Mouse (Mus musculus) MEL (cell line): ENCODE measurements around the gene Eif2ak4. TPM values are rescaled to one million over a fixed set of nuclear protein-coding genes. Genes with fewer than 3 reads are reported as not detected.

ENCODE experiments used
- DNase-seq: peaks from one replicate; pipeline ENCODE4 v3.0.0; 2011; ENCODE audit warnings: low read depth, low spot score
- H3K27ac ChIP-seq: 2 replicates; pipeline ENCODE4 v1.5.1; 2012; ENCODE audit warnings: low read depth, mild to moderate bottlenecking, control low read depth, low read length, moderate library complexity; ENCODE audit not compliant: control insufficient read depth
- H3K27me3 ChIP-seq, 2 experiments: fragments of 150-350 bp in 1 of 2; sonication (generic) in 1 of 2; 2 replicates each; pipeline ENCODE4 v1.6.1; 2012; ENCODE audit warnings: low read length in 2 of 2, mild to moderate bottlenecking in 2 of 2, improper control_type of control experiment in 1 of 2, moderate library complexity in 1 of 2; ENCODE audit not compliant: insufficient read depth in 2 of 2, control insufficient read depth in 1 of 2
- H3K36me3 ChIP-seq, 2 experiments: 2 replicates each; pipeline ENCODE4 v1.6.1; 2012 to 2014; ENCODE audit warnings: low read length in 2 of 2, improper control_type of control experiment in 1 of 2, inconsistent platforms in 1 of 2, mild to moderate bottlenecking in 1 of 2; ENCODE audit not compliant: insufficient read depth in 2 of 2, control insufficient read depth in 1 of 2
- H3K4me1 ChIP-seq, 2 experiments: fragments of 150-350 bp in 1 of 2; sonication (generic) in 1 of 2; 2 replicates each; pipeline ENCODE4 v1.6.1; 2012; ENCODE audit warnings: low read length in 2 of 2, improper control_type of control experiment in 1 of 2, mild to moderate bottlenecking in 1 of 2; ENCODE audit not compliant: insufficient read depth in 2 of 2, control insufficient read depth in 1 of 2
- H3K4me3 ChIP-seq, 2 experiments: fragments of 150-350 bp in 1 of 2; sonication (generic) in 1 of 2; 2 replicates each; pipeline ENCODE4 v1.5.1; 2012; ENCODE audit warnings: low read depth in 2 of 2, low read length in 2 of 2, mild to moderate bottlenecking in 2 of 2, moderate library complexity in 2 of 2, control low read depth in 1 of 2, improper control_type of control experiment in 1 of 2; ENCODE audit not compliant: control insufficient read depth in 1 of 2, insufficient read depth in 1 of 2
- H3K79me2 ChIP-seq: 2 replicates; pipeline ENCODE4 v1.6.1; 2012; ENCODE audit warnings: mild to moderate bottlenecking, low read length, moderate library complexity; ENCODE audit not compliant: control insufficient read depth, poor library complexity, insufficient read depth
- H3K9ac ChIP-seq: 2 replicates; pipeline ENCODE4 v1.6.1; 2012; ENCODE audit warnings: low read depth, mild to moderate bottlenecking, control low read depth, low read length, moderate library complexity; ENCODE audit not compliant: control insufficient read depth, poor library complexity, severe bottlenecking
- H3K9me3 ChIP-seq: fragments of 150-350 bp; sonication (generic); replicated peaks from 2 replicates; pipeline ENCODE4 v1.6.1; 2012; ENCODE audit warnings: mild to moderate bottlenecking, low read length, improper control_type of control experiment, moderate library complexity; ENCODE audit not compliant: insufficient read depth
- BHLHE40 ChIP-seq: IDR thresholded peaks from 2 replicates; pipeline ENCODE4 v1.6.1; 2012; ENCODE audit warnings: low read depth, mild to moderate bottlenecking, inconsistent platforms, low read length, improper control_type of control experiment, borderline replicate concordance
- CHD2 ChIP-seq: IDR thresholded peaks from 2 replicates; pipeline ENCODE4 v1.6.1; 2011; ENCODE audit warnings: low read length, improper control_type of control experiment
- E2F4 ChIP-seq: IDR thresholded peaks from 2 replicates; pipeline ENCODE4 v1.6.1; 2011; ENCODE audit warnings: low read depth, low read length, improper control_type of control experiment, borderline replicate concordance
- ELF1 ChIP-seq: IDR thresholded peaks from 2 replicates; pipeline ENCODE4 v1.6.1; 2014; ENCODE audit warnings: low read depth, mild to moderate bottlenecking, inconsistent platforms, low read length, improper control_type of control experiment, moderate library complexity
- GABPA ChIP-seq: IDR thresholded peaks from 2 replicates; pipeline ENCODE4 v1.6.1; 2012; ENCODE audit warnings: low read depth, mild to moderate bottlenecking, inconsistent platforms, low read length, improper control_type of control experiment, moderate library complexity
- JUND ChIP-seq: IDR thresholded peaks from 2 replicates; pipeline ENCODE4 v1.6.1; 2011; ENCODE audit warnings: low read depth, mild to moderate bottlenecking, improper control_type of control experiment, low read length
- KAT2A ChIP-seq: conservative IDR thresholded peaks from 2 replicates; pipeline ENCODE4 v1.6.1; 2012; ENCODE audit warnings: low read depth, low read length, improper control_type of control experiment, inconsistent platforms
- MAX ChIP-seq: IDR thresholded peaks from 2 replicates; pipeline ENCODE4 v1.6.1; 2011; ENCODE audit warnings: low read length, improper control_type of control experiment
- MAZ ChIP-seq: IDR thresholded peaks from 2 replicates; pipeline ENCODE4 v1.6.1; 2012; ENCODE audit warnings: low read depth, mild to moderate bottlenecking, inconsistent platforms, low read length, improper control_type of control experiment
- MEF2A ChIP-seq: IDR thresholded peaks from 2 replicates; pipeline ENCODE4 v1.6.1; 2014; ENCODE audit warnings: low read depth, mild to moderate bottlenecking, inconsistent platforms, low read length, improper control_type of control experiment; ENCODE audit not compliant: poor library complexity, insufficient replicate concordance, severe bottlenecking; ENCODE audit errors: extremely low read depth
- MXI1 ChIP-seq: IDR thresholded peaks from 2 replicates; pipeline ENCODE4 v1.6.1; 2011; ENCODE audit warnings: mild to moderate bottlenecking, low read depth, low read length, improper control_type of control experiment
- MYC ChIP-seq: IDR thresholded peaks from 2 replicates; pipeline ENCODE4 v1.6.1; 2011; ENCODE audit warnings: low read depth, mild to moderate bottlenecking, low read length, improper control_type of control experiment, moderate library complexity
- NELFE ChIP-seq: IDR thresholded peaks from 2 replicates; pipeline ENCODE4 v1.6.1; 2011; ENCODE audit warnings: low read depth, low read length, improper control_type of control experiment
- NRF1 ChIP-seq: IDR thresholded peaks from 2 replicates; pipeline ENCODE4 v1.6.1; 2014; ENCODE audit warnings: low read depth, mild to moderate bottlenecking, inconsistent platforms, low read length, improper control_type of control experiment, moderate library complexity; ENCODE audit not compliant: poor library complexity, insufficient read depth, severe bottlenecking
- POLR2A ChIP-seq, 2 experiments: IDR thresholded peaks; 2 replicates each; pipeline ENCODE4 v1.6.1; 2011 to 2012; ENCODE audit warnings: low read length in 2 of 2, mild to moderate bottlenecking in 2 of 2, control low read depth in 1 of 2, improper control_type of control experiment in 1 of 2, low read depth in 1 of 2, moderate library complexity in 1 of 2; ENCODE audit not compliant: control insufficient read depth in 1 of 2, insufficient read depth in 1 of 2, poor library complexity in 1 of 2
- RAD21 ChIP-seq: IDR thresholded peaks from 2 replicates; pipeline ENCODE4 v1.6.1; 2011; ENCODE audit warnings: mild to moderate bottlenecking, low read depth, low read length, improper control_type of control experiment
- SIN3A ChIP-seq: IDR thresholded peaks from 2 replicates; pipeline ENCODE4 v1.6.1; 2012; ENCODE audit warnings: low read length, improper control_type of control experiment, inconsistent platforms
- SMC3 ChIP-seq: IDR thresholded peaks from 2 replicates; pipeline ENCODE4 v1.6.1; 2011; ENCODE audit warnings: low read depth, low read length, improper control_type of control experiment
- TBP ChIP-seq: IDR thresholded peaks from 2 replicates; pipeline ENCODE4 v1.8.0; 2011; ENCODE audit warnings: low read depth, low read length, improper control_type of control experiment
- ZKSCAN1 ChIP-seq: IDR thresholded peaks from 2 replicates; pipeline ENCODE4 v1.6.1; 2012; ENCODE audit warnings: low read depth, mild to moderate bottlenecking, inconsistent platforms, low read length, improper control_type of control experiment, moderate library complexity
- ZMIZ1 ChIP-seq: IDR thresholded peaks from 2 replicates; pipeline ENCODE4 v1.6.1; 2012; ENCODE audit warnings: low read depth, mild to moderate bottlenecking, inconsistent platforms, low read length, improper control_type of control experiment, moderate library complexity
- ZNF384 ChIP-seq: IDR thresholded peaks from 2 replicates; pipeline ENCODE4 v1.6.1; 2012; ENCODE audit warnings: low read depth, mild to moderate bottlenecking, inconsistent platforms, low read length, improper control_type of control experiment
- polyA plus RNA-seq, 2 experiments: library from polyadenylated mRNA; stranded (reverse) in 1 of 2; unstranded in 1 of 2; fragments of >175 nt in 1 of 2; fragments of >200 nt in 1 of 2; gene quantifications; 2 replicates each; pipeline versions ENCODE4 v1.2.1 to v1.2.4; 2012; ENCODE audit warnings: low replicate concordance in 2 of 2, low read depth in 1 of 2; ENCODE audit not compliant: insufficient read length in 2 of 2, insufficient read depth in 1 of 2, missing spikeins in 1 of 2
- total RNA-seq: library from RNA; depleted of rRNA; stranded (reverse); fragments of 300-350 nt; gene quantifications from 2 replicates; pipeline ENCODE4 v1.2.3, GENCODE M21; 2012

The Eif2ak4 gene
- total and polyA plus RNA-seq, 3 experiments = 13.2 to 15.5 TPM; not detected in 1

DNA sequence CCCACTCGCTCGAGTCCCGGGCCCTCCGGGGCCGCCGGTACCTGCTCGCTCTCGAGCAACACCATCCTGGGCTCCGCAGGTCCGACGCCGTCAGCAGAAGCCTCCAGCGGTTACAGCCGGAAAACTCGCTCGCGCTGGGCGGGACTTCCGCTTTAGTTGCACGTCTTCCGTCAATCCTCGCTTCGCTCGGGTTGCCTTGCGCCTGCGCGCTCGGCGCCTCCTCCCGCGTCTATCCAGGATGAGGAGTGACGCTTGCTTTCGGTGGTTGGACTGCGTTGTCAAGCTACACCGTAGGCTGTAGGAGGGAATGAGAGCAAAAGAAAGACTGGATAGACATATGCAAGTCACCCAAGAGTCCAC lies 91.1 kb downstream of the Eif2ak4 start, which contains the start of gene Srp14 (continued):
- no peak for TF ChIP-seq RAD21
- no peak for TF ChIP-seq E2F4
- TF ChIP-seq CHD2 = no peak
- peak; percentile 81 for TF ChIP-seq NRF1
- peak; percentile 29; the same call in 1 of the 2 replicates for TF ChIP-seq TBP
- no peak for TF ChIP-seq ZKSCAN1
- peak; percentile 80 for TF ChIP-seq ELF1
- peak; percentile 84 to 91 for TF ChIP-seq POLR2A (IDR thresholded peaks at IDR 0.05; ENCODE audit: control insufficient read depth in 1 of 2, insufficient read depth in 1 of 2, low read depth in 1 of 2, low read length in 2 of 2, poor library complexity in 1 of 2)
- peak; percentile 88 for TF ChIP-seq ZMIZ1
- TF ChIP-seq MXI1 = peak; percentile 76

- no peak overlapping the region for H3K9ac ChIP-seq
- no peak overlapping the region for H3K27ac ChIP-seq
- no peak for TF ChIP-seq JUND
- no peak for TF ChIP-seq KAT2A
- no peak for TF ChIP-seq SIN3A
- TF ChIP-seq RAD21 = no peak
- TF ChIP-seq MYC = no peak
- TF ChIP-seq E2F4 = no peak
- TF ChIP-seq POLR2A (IDR thresholded peaks at IDR 0.05; ENCODE audit: control insufficient read depth in 1 of 2, insufficient read depth in 1 of 2, low read depth in 1 of 2, low read length in 2 of 2, poor library complexity in 1 of 2) = no peak
- no peak for TF ChIP-seq MAX
- TF ChIP-seq CHD2 = no peak
- no peak for TF ChIP-seq MAZ
- no peak for TF ChIP-seq MXI1
- TF ChIP-seq MEF2A = no peak
- TF ChIP-seq SMC3 = no peak
- no peak for TF ChIP-seq ZKSCAN1
- no peak for TF ChIP-seq BHLHE40
- no peak for TF ChIP-seq GABPA
- no peak for TF ChIP-seq ELF1
- no peak for TF ChIP-seq ZNF384
- TF ChIP-seq NELFE = no peak
Measured at GRCm38 (mm10) chr2:118480886-118481285, 92.5 kb downstream of the Eif2ak4 start.

More at GRCm38 (mm10) chr2:118480886-118481285, 92.5 kb downstream of the Eif2ak4 start:
- peaks cover 3 to 13% of the 10 kb centered on the region in 2 experiments for H3K4me1 ChIP-seq
- no peaks in the 10 kb centered on the region for H3K9me3 ChIP-seq
- no peaks in the 10 kb centered on the region for H3K27me3 ChIP-seq
- DNase-seq = no peak
- H3K36me3 ChIP-seq = peaks cover 5% of the 10 kb centered on the region in 2 experiments
- peaks cover 18% of the 10 kb centered on the region for H3K79me2 ChIP-seq
- H3K4me3 ChIP-seq = no peak overlapping the region
